Mouse (Mus musculus) left cerebral cortex, postnatal 4 days (tissue): ENCODE measurements around the gene Dag1. TPM values are rescaled to one million over a fixed set of nuclear protein-coding genes. Genes with fewer than 3 reads are reported as not detected.
"Not testable (repeated sequence)": the region's sequence is repeated elsewhere in the genome, so short reads cannot be mapped to it uniquely, and the experiment has no call there.

Experiments used
- DNase-seq: peaks from one replicate; pipeline ENCODE4 v3.0.0-alpha.2; 2022
- intact Hi-C: fragments of 180-260 bp; cut with DNase I; formaldehyde crosslinking; loops from one replicate; pipeline ENCODE4 v1.15.1; 2025
- total RNA-seq, 2 experiments: library from RNA; stranded (reverse); gene quantifications; 2 replicates each; pipeline ENCODE4 v1.2.3; 2021

The Dag1 gene
- total RNA-seq, 2 experiments from 2014 or later = 121 to 127 TPM

DNA sequence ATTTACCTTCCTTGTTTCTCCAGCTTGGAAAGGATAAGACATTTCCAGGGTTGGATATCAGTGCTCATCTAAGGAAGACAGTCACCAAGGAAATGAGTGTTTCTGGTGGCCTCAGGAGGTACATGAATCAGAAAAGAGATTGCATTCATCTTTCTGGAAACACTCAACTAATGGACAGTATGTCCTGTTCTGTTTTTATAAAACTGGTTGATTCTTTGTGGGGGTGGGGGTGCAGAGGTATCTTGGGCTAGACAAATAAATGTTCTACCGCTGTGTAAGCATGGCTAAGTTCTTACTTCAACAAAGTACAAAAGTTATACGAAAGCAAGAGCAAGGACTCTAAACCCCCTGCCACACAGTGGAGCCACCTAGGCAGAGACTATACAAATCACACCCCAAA is 30.9 kb downstream of the Dag1 start:
- no peak for DNase-seq
- intact Hi-C loops = no loop called here

DNA sequence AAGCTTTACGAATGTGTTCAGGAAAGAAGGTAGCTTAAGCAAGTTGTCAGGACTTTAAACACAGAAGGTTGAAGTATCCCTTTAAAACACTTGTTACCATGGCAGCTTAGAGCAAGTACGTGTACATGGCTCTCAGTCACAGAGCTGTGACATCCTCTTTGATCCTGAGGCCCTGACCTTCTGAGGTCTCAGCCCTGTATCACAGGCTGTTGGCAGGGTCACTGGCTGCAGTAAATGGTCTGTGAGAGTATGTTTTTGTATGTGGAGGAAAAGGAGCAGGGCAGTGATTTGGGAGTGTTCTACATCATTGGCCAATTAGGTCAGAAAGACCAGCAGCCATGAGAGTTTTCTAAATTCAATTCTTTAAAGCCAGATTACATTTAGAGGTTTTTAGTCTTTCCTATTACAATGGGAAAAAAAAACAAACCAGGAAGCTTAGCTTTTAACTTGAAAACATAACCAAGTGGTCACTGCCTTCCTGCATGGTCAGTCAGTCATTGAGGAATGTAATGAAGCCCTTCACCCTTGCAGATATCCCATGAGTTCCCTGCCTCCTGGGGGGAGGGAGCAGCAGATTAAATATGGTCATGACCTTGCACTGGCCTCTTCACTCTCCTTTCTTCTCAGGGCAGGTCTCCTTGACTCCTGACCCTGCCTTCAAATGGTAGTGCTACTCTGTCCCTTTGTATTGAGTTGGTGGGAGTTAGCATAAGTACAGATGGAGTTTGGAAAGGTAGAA is 35.7 kb downstream of the Dag1 start:
- intact Hi-C loops = no loop called here
- no peak for DNase-seq

DNA sequence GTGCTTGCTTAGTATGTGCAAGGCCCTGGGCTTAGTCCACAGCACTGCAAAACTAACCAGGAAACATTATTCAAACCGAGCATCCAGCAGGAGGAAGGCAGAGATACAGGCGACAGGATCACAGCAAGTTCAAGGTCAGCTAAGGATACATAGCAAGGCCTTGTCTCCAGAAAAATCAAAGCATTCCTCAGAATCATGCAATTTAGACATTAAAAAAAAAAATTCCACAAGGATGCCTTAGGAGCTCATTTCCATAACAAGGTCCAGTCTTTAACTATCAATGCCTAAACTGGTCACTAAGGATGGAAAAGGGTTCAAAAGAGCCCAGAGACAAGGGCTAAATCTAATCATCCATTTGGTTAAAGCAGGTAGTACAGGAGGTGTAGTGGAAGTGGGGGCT is 38.6 kb downstream of the Dag1 start:
- intact Hi-C loops = no loop called here
- no peak for DNase-seq

DNA sequence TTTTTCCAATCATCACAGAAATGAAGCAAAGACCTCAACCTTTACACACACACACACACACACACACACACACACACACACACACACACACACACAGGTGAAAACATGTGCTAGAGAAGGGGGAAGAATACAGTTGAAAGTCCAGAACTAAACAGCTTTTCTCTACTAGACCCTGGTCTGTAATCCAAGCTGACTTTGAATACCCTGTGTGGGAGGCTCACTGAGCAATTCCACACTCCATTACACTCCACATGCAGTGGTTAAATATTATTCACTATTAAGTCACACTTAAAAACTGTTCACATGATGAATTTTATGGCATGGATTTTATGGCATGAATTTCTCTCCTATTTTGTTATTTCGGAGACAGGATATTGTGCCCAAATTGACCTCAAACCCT is 40.1 kb downstream of the Dag1 start:
- DNase-seq = no peak
- intact Hi-C loops = no loop called here

DNA sequence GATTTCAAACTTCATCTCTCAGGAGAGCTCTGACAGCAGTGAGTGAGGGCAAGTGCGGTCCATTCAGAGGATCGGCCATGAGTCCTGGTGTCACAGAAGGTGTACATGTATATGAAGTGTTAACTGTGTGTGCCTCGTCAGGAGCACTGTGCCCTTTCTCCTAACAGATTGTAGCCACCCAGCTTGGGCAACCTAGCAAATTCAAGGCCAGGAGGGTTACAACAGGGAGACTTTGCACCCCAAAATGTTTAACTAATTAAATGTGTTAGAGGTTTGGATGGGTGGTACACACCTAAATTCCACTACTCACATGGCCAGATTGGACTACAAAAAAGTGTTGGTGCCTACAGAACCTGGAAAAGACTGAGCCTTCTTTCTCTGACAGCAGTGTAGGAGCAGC is 42.2 kb downstream of the Dag1 start:
- intact Hi-C loops = no loop called here
- DNase-seq = no peak

DNA sequence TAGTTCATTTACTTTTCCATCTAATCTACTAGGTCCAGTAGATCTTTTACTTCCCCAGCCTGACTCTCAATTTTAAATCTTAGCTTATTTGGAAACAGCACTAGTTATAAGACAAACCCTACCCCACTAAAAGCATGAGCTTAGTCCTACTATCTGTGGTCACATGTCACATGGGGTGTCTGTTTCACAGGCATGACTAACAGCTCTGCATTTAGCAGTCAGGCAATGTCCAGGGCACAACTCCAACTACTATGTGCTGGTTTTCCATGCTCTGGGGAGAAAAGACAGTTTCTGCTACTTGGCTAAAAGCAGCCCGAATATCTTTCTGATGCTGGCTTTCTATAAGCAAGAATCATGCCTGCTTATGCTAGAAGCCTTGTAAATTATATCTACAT is 43.4 kb downstream of the Dag1 start:
- no peak for DNase-seq
- intact Hi-C loops = no loop called here

DNA sequence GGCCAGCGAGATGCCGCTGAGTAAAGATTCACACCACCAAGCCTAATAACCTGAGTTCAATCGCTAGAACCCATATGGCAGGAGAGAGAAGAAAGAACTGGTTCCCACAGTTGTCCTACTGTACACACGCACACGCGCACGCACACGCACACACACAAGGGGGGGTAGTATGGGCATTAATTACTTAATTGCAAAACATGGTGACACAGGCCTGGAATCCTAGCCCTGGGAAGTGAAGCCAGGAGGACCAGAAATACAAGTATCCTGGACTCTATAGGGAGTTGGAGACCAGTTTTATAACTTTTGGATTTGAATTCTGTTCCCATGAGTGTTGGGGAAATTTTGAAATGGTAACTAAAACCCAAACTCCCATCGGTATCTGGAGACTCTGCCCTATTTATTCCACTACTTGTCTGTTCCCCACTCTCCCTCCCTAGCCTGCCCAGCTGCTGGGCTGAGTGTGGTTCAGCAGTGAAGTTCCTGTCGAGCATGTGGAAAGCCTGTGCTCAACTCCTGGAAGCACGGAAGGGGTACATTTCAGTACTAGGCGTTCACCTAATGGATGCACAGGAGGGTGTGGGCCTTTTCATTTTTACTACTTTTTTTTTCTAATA is 43.9 kb downstream of the Dag1 start:
- intact Hi-C loops = no loop called here
- DNase-seq = no peak

DNA sequence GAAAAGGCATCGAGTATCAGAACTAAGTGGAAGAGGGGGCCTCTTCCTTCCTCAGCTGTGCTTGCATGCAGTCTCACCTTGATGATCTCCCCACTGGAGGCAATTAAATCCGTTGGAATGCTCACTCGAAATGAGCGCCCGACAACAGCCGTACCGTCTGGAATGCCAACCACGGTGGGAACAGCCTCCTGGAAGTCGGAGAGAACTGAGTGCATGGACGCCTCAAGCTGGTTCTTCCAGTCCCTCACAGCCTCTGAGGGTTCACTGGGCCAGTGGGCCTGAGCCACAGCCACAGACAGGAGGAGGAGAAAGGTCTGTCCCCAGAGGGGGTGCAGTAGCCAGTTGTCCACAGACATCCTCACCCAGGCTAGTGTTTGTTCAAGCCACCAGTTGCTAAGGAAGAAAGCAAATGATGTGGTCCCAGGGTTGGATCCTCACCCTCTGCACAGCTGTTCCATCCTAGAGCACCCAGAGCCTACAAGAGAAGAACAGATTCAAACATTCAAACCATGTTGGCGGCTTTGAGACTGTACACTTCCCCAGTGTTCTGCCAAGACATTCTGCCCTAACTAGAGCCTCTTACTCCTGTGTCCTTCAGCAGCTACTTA is 45.7 kb downstream of the Dag1 start:
- DNase-seq = no peak

DNA sequence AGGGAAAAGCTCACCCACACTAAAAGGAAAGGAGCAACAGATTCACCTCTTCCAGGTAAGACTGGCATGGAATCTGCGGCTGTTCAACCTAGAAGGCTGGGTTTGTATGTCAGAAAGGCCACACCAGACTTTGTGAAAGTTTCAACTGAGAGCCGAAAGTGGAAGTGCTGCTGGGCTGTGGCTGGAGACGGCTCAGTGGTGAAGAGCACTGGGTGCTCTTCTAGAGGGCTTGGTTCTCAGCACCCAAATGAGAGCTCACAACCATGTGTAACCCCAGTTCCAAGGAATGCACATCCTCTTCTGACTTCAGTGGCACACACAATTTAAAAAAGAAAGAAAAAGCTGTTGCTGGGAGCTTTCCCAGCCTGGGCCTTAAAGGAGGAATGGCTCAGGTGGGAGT is 46.4 kb downstream of the Dag1 start:
- DNase-seq = no peak
- intact Hi-C loops = no loop called here

More for the DNA sequence above, 45.7 kb downstream of the Dag1 start:
- intact Hi-C loops = no loop called here

DNA sequence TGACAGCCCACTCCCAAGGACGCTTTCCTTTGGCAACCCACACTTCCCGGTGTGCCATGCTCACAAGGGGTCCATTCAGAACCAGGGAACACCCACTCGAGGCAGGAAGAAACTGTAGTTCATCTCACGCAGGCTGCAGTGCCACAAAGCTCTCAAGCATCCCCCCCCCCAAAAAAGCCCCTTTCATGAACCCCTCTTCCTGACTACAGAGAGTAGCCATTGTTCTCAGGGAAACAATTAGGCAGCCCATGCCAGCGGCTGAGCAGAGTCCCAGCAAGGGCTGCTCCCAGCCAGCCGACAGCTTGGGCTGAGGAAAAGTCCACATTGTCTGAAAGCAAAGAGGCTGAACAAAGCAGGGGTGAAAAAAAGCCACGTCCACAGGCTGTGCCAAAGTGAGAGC is 50.7 kb downstream of the Dag1 start:
- DNase-seq = peak; percentile 27
- intact Hi-C loops = no loop called here

DNA sequence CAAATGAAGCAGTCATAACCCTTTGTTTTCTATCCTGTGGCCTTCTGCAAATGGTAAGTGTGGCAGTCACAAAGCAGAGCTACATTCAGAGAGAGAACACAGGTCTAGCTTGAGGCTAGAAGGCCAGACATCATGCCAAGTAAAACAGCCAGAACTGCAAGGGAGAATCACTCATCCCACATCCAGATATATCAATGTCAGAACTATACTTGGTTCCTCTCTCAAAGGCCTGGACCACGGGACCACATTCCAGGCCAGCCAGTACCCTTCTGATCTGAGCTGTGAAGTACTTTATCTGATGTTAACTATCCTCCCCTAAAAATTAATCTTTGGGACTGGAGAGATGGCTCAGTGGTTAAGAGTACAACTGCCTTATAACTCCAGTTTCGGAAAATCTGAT is 51.3 kb downstream of the Dag1 start:
- DNase-seq = no peak
- intact Hi-C loops = no loop called here

DNA sequence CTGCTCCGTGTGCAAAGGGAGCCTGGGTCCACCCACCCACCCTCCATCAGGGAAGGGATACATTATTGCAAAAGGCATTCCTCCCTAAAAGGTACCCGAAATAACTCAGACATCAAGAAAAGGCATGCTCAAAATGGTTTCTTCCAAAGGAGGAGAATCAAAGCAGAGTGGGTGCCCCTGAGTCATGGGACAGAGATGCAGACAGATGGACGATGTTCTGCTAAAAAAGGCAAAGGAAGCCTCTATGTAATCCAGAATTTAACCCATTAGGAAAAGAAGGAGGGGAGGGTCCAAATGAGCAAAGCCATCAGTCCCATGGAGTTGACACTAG is 58.2 kb downstream of the Dag1 start:
- DNase-seq = no peak

DNA sequence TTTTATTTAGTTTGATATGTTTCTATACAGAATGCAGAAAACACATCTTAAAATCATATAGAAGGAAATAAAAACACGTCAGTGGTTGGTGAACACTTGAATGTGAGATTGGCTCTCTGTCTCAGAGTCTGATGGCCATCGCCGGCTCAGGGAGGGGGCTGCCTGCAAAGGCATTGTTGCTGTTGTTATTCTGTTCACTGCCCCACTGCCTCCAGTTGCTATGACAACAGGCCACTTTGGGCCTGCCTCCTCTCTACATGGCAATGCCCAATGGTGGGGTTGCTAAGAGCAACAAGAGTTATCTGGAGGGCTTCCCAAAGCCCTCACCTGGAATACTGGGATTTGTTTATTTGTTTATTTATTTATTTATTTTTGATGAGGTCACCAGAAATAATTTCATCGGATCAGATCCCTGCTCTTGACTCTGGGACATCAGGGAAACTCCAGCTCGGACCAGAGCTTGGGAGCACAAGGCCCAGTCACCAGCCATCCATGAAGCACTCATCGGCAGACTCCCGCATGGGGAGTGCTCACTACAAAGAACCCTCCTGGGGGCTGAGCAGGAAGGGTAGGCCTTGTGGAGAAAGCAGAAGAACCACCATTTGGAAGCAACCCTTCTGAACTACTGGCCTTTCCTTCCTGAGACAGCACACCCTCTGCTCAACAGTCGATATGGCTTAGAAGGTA is 58.7 kb downstream of the Dag1 start:
- intact Hi-C loops = loop anchor here (5.0 kb wide), 1 partner anchor 108 kb away; no protein-coding TSS in a partner anchor
- peak; percentile 39 for DNase-seq

More for the DNA sequence above, 58.2 kb downstream of the Dag1 start:
- intact Hi-C loops = no loop called here

DNA sequence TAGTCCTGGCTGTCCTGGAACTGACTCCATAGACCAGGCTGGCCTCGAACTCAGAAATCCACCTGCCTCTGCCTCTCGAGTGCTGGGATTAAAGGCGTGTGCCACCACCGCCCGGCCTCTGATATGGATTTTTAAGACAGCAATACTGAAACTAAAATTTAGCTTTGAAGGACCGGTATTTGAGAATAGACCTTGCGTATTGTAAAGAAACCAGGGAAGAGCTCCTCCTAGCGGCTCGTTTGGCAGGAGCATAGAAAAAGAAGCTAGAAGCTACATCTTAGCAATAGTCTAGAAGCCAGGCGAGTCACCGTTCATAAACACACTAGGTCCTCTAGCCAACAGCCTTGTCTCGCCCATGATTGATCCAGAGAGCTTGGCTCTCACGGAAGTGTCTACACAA is 60.7 kb downstream of the Dag1 start:
- DNase-seq = peak; percentile 68
- intact Hi-C loops = loop anchor here (5.0 kb wide), 1 partner anchor 106 kb away; no protein-coding TSS in a partner anchor

DNA sequence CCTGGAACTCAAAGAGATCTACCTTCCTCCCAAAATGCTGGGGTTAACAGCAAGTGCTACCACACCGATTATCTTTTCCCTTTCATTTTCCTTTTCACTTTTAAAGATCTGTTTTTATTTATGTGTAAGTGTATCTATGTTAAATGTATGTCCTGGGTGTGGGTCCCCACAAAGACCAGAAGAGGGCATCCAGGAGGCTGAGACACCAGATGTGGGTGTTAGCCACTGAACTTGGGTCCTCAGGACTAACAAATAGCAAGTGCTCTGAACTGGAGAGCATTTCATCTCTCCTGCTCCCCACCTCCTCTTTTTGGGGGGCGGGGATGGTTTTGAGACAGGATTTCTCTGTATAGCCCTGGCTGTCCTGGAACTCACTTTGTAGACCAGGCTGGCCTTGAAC is 61.6 kb downstream of the Dag1 start:
- DNase-seq = no peak
- intact Hi-C loops = loop anchor here (5.0 kb wide), 1 partner anchor 105 kb away; no protein-coding TSS in a partner anchor

DNA sequence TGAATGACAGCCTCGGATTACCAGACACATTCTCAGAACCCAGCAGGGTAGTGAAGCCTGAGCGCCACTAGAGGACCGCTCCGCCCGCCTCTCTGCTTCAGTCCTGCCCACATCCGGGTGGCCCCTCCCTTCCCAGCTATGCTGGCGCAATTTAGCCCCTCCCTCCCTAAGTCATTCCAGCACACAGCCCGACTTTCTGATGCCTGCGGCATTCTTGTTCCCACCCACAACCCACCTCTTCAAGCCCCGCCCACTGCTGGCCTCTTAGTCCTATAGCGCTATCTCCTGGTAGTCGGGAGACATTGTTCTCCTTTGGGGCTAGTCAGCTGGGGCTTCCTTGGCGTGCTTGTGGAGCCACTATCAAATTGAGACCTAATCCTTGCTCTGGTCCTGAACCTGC is 62.6 kb downstream of the Dag1 start:
- intact Hi-C loops = loop anchor here (5.0 kb wide), 1 partner anchor 104 kb away; no protein-coding TSS in a partner anchor
- peak; percentile 93 for DNase-seq

DNA sequence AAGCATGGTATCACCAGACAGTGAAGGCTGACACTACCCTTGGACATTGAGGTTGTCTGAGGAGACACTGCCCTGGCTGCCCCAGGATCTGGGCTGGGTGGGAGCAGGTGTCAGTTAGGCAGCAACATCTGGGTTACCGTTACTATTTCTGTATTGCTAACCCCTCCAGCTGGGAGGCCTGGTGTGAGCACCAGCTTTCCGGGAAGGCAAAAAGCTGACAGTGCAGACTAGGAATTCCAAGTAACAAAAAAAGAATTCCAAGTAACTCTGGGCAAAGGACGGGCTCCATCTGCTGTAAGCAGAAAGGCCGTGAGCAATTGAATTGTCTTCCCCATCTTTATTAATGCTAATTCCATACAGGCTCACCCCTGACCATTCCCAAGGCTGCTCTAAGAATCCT is 65.1 kb downstream of the Dag1 start:
- intact Hi-C loops = no loop called here

DNA sequence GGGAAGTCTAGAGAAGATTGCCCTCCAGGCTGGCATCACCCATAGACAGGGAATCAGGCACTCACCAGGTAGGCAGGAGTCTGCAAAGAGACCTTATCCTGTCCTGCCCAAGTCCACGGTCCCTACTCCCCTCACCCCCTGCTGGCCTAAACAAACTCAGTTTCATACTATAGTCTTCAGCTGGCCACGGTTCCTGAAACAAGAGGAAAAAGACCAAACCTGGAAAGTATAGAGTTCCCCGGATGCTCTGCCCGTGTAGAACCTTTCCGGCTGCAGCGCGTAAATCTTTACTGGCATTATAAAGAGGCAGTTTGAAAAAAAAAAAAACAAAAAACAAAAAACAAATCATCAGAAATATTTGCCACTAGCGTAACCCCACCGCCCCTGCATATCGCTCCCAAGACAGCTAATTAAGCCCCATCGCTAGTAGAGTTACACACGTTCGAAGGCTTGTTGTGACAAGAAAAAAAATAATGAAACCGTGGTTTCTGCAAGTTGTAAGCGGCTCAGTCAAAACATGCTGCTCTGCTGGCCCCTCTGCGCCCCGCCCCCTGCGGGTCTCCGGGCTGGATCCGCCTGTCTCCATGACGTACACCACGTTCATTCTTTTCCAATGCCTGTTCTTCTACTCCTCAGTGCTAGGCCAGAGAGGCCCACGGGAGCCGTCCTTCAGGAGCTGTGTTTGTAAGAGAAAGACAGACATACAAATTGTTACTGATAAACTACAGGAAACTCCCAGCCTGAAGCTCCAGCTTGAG is 66.7 kb downstream of the Dag1 start:
- intact Hi-C loops = no loop called here

More for the DNA sequence above, 65.1 kb downstream of the Dag1 start:
- no peak for DNase-seq

DNA sequence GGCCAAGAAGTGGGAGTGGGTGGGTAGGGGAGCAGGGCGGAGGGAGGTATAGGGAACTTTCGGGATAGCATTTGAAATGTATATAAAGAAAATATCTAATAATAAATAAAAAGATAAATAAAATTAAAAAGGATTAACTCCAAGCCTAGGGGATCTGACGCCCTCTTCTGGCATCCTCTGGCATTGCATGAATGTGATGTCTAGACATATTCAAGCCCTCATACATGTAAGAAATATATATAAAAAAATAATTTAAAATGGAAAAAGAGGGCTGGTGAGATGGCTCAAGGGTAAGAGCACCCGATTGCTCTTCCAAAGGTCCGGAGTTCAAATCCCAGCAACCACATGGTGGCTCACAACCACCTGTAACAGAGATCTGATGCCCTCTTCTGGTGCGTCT is 67.5 kb downstream of the Dag1 start:
- DNase-seq, intact Hi-C loops: not testable (repeated sequence)

More for the DNA sequence above, 66.7 kb downstream of the Dag1 start:
- no peak for DNase-seq

DNA sequence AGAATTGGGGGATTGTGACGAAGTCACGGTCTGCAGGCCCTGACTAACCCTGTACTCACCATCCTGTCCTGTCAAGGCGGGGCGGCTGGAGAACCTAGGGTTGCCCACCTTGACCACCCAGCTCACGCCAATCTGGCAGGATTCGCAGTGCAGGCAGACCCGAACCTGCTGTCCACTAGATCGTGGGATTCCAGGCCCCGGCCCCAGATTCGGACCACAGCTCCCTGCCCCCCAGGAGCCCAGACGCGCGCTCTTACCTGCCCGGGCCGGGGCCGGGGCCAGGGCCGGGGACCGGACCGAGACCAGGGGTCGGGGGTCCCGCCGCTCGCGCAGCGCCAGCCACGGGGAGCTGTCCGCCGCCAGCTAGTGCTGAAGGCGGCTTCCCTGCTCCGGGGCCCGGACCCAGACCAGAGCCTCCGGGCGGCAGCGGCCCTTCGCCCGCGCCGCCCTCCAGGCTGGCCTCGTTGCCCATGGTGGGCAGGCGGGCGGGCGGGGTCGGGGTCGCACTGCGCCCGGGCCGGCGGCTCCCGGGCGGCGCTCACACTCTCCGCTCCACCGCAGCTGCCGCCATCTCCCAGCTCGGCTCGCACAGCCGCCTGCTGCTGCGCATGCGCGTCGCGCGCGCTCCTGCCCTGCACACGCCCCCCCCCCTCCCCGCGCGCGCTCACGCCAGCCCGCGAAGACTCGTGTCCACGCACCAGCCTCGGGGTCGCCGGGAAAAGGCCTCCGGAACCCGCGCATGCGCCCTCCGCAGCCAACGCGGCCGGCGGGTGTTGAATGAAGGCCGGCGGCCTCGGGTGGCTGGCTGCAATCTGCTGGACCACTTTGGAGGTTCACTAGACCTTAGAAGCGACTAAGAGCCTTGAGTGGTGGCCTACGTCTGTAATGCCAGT is 73.7 kb downstream of the Dag1 start, which contains the start of gene Bsn:
Gene Bsn (minus strand): TSS at position 598 of the 893 bp plus-strand sequence.
- intact Hi-C loops = no loop called here
- peak; percentile 96 for DNase-seq
